Mouse (Mus musculus): ENCODE data around the gene Pik3r5. TPM values are rescaled to one million over a fixed set of nuclear protein-coding genes. Genes with fewer than 3 reads are reported as not detected.

Gene Pik3r5
- polyA plus RNA-seq, 1 experiment from 2014 or later, result 5.7 TPM

GRCm38 (mm10) chr11:68432361-68433021 lies 570 bp downstream of the Pik3r5 start:
- TF ChIP-seq CTCF (IDR thresholded peaks at IDR 0.05), result no peak
- CTCF ChIA-PET, result interaction anchor here (0.9 to 2.4 kb wide), 6 partner anchors 24 to 116 kb away, joined by 3 to 11 read pairs (median 6); no protein-coding TSS in a partner anchor
- in situ Hi-C loops (cut with MboI; ENCODE audit: low pct_unique_long_range_greater_than_20kb), result no loop called here
- peak; percentile 6 for ATAC-seq
- DNase-seq (ENCODE audit: low read depth, low spot score), result no peak
- H3K27me3 ChIP-seq, result no peaks in the 10 kb centered on the region
- POLR2A ChIA-PET, result interaction anchor here (0.7 kb wide), 1 partner anchor 25 kb away, joined by 6 read pairs; no protein-coding TSS in a partner anchor

DNA sequence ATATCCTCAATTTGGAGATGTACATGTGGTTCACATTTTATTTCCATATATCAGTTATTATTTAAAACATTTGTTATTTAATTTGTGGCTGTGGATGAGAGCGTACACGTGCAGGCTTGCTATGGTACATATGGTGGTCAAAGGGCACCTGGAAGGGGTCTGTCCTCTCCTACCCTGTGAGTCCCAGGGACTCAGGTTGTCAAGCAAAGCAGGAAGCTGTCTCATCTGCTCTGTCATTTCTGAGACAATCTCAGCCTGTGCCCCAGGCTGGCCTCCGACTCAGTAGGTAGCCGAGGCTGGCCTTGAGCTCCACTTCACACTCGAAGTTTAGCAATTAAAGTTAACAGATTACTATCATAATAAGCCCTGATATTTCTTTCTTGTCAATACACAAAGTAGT lies 1.6 kb downstream of the Pik3r5 start:
- ATAC-seq, result no peak
- CTCF ChIA-PET, result interaction anchor here (0.9 to 1.8 kb wide), 3 partner anchors 9 to 51 kb away, joined by 3 to 11 read pairs (median 5); no protein-coding TSS in a partner anchor
- TF ChIP-seq CTCF (IDR thresholded peaks at IDR 0.05), result no peak

GRCm38 (mm10) chr11:68434697-68435096 lies 2.8 kb downstream of the Pik3r5 start:
- POLR2A ChIA-PET, result no interaction called here
- H3K27me3 ChIP-seq, result no peaks in the 10 kb centered on the region

More for the DNA sequence above, 1.6 kb downstream of the Pik3r5 start:
- no peak for DNase-seq (ENCODE audit: low read depth, low spot score)
- POLR2A ChIA-PET, result interaction anchor here (0.7 kb wide), 1 partner anchor 26 kb away, joined by 6 read pairs; no protein-coding TSS in a partner anchor
- no peaks in the 10 kb centered on the region for H3K27me3 ChIP-seq
- in situ Hi-C loops (cut with MboI; ENCODE audit: low pct_unique_long_range_greater_than_20kb), result no loop called here

DNA sequence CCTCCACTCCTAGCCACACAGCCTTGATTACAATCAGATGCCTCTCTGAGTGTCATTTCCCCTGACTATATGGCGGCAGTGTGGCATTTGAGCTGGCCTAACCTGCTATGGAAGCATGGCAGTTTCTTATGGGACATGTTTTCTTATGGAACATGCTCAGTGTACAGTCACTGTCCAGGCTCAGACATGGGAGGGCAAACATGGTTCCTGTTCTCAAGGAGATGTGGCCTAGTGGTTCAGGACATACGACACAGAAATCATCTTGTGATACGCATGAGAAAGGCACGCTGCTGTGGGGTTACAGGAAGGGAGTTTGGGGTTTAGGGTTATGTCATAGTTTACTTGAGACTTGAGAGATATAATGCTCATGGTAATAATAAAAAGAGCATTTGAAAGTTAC lies 3.7 kb downstream of the Pik3r5 start:
- ATAC-seq (no peak), DNase-seq (ENCODE audit: low read depth, low spot score) (no peak)
- ChIA-PET CTCF (no interaction called here), POLR2A (no interaction called here)
- no peak for TF ChIP-seq CTCF (IDR thresholded peaks at IDR 0.05)
- in situ Hi-C loops (cut with MboI; ENCODE audit: low pct_unique_long_range_greater_than_20kb), result loop anchor here (5.0 kb wide), 2 partner anchors 42 to 117 kb away; no protein-coding TSS in a partner anchor
- H3K27me3 ChIP-seq, result no peaks in the 10 kb centered on the region

More at GRCm38 (mm10) chr11:68434697-68435096, 2.8 kb downstream of the Pik3r5 start:
- no peak for ATAC-seq
- DNase-seq (ENCODE audit: low read depth, low spot score), result no peak
- CTCF ChIA-PET, result interaction anchor here (0.9 to 1.2 kb wide), 2 partner anchors 10 to 98 kb away, joined by 3 to 4 read pairs; no protein-coding TSS in a partner anchor
- TF ChIP-seq CTCF (IDR thresholded peaks at IDR 0.05), result no peak
- in situ Hi-C loops (cut with MboI; ENCODE audit: low pct_unique_long_range_greater_than_20kb), result loop anchor here (5.0 kb wide), 2 partner anchors 43 to 118 kb away; no protein-coding TSS in a partner anchor

- POLR2A ChIA-PET, result no interaction called here
- ATAC-seq (no peak), DNase-seq (ENCODE audit: low read depth, low spot score) (no peak)
- in situ Hi-C loops (cut with MboI; ENCODE audit: low pct_unique_long_range_greater_than_20kb), result loop anchor here (5.0 kb wide), 2 partner anchors 41 to 116 kb away; no protein-coding TSS in a partner anchor
- CTCF ChIA-PET, result no interaction called here
- no peak for TF ChIP-seq CTCF (IDR thresholded peaks at IDR 0.05)
- H3K27me3 ChIP-seq, result no peaks in the 10 kb centered on the region
These were observed 4.5 kb downstream of the Pik3r5 start for GRCm38 (mm10) chr11:68436376-68436775.

DNA sequence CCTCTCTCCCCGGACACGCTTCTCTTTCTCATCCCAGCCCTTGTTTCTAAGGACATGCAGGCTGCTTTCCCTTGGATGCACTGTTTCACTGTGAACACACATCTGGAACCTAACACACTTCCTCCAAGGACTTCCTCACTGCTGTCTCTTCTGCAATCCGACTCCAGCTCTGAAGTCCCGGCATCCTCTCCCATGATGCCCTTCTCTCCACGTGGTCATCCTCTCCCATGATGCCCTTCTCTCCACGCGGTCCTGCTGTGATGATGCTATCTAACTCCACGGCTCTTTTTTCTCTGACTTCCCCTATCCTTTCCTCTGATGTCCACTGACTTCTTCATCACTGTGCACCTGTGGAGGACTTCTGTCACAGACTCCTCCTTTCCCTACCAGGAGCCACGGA lies 8.2 kb downstream of the Pik3r5 start:
- TF ChIP-seq CTCF (IDR thresholded peaks at IDR 0.05), result no peak
- ChIA-PET POLR2A (no interaction called here), CTCF (no interaction called here)
- no peaks in the 10 kb centered on the region for H3K27me3 ChIP-seq
- DNase-seq (ENCODE audit: low read depth, low spot score) (no peak), ATAC-seq (no peak)
- in situ Hi-C loops (cut with MboI; ENCODE audit: low pct_unique_long_range_greater_than_20kb), result no loop called here

DNA sequence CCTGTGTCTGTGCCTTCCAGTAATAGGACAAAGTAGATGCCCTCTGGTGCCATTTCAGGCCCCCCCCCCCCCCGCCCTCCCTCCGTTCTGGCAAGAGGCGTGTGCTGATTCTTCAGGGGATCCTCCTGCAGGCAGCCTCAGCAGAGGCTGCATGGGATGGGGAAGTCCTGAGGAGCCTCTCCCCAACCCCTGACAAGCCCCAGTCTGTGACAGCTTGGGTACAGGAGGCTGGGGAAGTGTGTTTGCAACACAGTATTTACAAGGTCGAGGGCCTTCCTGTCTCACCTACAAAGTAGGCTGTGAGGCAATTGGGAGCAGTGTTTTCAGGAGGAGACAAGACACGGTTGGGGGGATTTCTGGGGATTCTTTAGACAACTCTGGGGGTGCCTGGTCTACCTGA lies 9.0 kb downstream of the Pik3r5 start:
- DNase-seq (ENCODE audit: low read depth, low spot score) (no peak), ATAC-seq (no peak)
- TF ChIP-seq CTCF (IDR thresholded peaks at IDR 0.05), result no peak
- in situ Hi-C loops (cut with MboI; ENCODE audit: low pct_unique_long_range_greater_than_20kb), result no loop called here
- CTCF ChIA-PET, result no interaction called here
- POLR2A ChIA-PET, result no interaction called here
- no peaks in the 10 kb centered on the region for H3K27me3 ChIP-seq

GRCm38 (mm10) chr11:68442346-68442745 lies 10.4 kb downstream of the Pik3r5 start:
- DNase-seq (ENCODE audit: low read depth, low spot score) (no peak), ATAC-seq (no peak)
- in situ Hi-C loops (cut with MboI; ENCODE audit: low pct_unique_long_range_greater_than_20kb), result no loop called here
- ChIA-PET POLR2A (no interaction called here), CTCF (interaction anchor here (1.4 kb wide), 1 partner anchor 9 kb away, joined by 3 read pairs; no protein-coding TSS in a partner anchor)
- no peak for TF ChIP-seq CTCF (IDR thresholded peaks at IDR 0.05)
- no peaks in the 10 kb centered on the region for H3K27me3 ChIP-seq

DNA sequence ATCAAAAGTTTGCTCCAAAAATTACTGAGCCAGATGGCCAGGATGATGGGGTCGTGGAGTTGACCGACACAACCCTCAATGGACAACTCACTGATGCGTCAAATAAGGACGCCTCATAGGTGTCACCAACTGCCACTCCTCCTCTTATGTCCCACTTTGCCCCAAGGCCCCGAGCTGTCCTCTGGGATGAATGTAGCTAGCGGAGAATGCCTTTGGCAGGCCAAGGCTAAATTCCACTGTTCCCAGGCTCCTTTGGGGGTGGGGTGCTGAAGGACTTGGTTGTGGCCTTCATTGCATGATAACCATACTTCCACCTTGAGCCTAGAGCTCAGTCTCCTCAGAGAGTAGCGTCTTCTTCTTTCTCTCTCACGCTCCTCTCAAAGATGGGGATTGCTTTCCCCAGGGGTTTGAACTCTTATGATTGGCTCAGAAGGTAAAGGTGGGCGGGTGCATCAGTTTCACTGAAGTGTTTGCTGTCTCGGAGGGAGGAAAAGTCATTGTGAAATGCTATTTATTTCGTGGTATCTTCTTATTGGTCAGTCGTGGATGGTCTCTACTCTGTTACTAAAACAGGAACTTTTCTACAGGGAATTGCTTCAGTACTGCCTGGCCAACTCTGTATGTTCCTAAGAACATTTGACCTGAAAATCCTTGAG lies 11.2 kb downstream of the Pik3r5 start:
- DNase-seq (ENCODE audit: low read depth, low spot score) (no peak), ATAC-seq (no peak)
- CTCF ChIA-PET, result interaction anchor here (1.4 kb wide), 1 partner anchor 10 kb away, joined by 3 read pairs; no protein-coding TSS in a partner anchor
- in situ Hi-C loops (cut with MboI; ENCODE audit: low pct_unique_long_range_greater_than_20kb), result no loop called here
- TF ChIP-seq CTCF (IDR thresholded peaks at IDR 0.05), result no peak
- POLR2A ChIA-PET, result no interaction called here
- no peaks in the 10 kb centered on the region for H3K27me3 ChIP-seq

DNA sequence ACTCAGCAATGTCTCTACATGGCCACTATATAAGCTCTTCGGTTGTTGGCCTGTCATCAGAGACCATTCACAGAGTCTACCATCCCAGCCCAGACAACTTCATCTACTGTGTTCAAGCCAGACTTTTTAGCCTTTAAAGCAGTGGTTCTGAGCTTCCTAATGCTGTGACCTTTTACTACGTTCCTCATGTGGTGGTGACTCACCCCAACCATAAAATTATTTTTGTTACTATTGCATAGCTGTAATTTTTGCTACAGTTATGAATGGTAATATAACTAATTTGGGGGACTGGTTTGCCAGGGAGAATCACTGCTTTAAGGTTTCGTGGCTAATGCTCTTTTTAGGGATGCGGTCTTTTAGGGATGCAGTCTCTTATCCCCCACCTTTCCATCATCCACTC lies 14.0 kb downstream of the Pik3r5 start:
- TF ChIP-seq CTCF (IDR thresholded peaks at IDR 0.05), result no peak
- in situ Hi-C loops (cut with MboI; ENCODE audit: low pct_unique_long_range_greater_than_20kb), result no loop called here
- CTCF ChIA-PET, result interaction anchor here (1.2 kb wide), 1 partner anchor 40 kb away, joined by 4 read pairs; no protein-coding TSS in a partner anchor
- POLR2A ChIA-PET, result interaction anchor here (0.7 kb wide), 1 partner anchor 604 kb away, joined by 4 read pairs; no protein-coding TSS in a partner anchor
- ATAC-seq (no peak), DNase-seq (ENCODE audit: low read depth, low spot score) (no peak)
- no peaks in the 10 kb centered on the region for H3K27me3 ChIP-seq

DNA sequence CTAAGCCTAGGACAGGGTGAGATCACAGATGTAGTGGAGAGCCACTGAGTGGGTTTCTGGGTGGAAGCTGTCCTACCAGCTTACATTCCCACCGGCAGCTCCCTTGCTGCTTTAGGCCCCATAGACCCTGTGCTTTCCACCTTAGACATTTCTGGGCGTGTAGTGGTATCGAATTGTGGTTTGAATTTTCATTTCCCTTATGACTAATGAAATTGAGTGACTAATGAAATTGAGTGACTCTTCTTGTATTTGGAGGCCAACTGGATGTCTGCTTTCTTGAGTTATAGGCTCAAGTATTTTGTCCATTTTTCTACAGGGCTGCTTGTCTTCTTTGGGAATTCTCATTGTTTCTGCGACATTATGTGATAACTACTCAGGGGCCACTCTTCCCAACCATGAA lies 14.6 kb downstream of the Pik3r5 start:
- CTCF ChIA-PET, result no interaction called here
- H3K27me3 ChIP-seq, result no peaks in the 10 kb centered on the region
- ATAC-seq (no peak), DNase-seq (ENCODE audit: low read depth, low spot score) (no peak)
- in situ Hi-C loops (cut with MboI; ENCODE audit: low pct_unique_long_range_greater_than_20kb), result no loop called here
- TF ChIP-seq CTCF (IDR thresholded peaks at IDR 0.05), result no peak
- POLR2A ChIA-PET, result interaction anchor here (0.7 kb wide), 1 partner anchor 604 kb away, joined by 4 read pairs; no protein-coding TSS in a partner anchor

Measured in Patski (cell line).